10 mouse cellular contexts compared by ENCODE assay signal in genomic region chr11:88126306-88126793, GRCm38 (mm10). TPM values are rescaled to one million over a fixed set of nuclear protein-coding genes. Genes with fewer than 3 reads are reported as not detected.
DNase-seq lines count a peak whose midpoint lies in the region; ATAC-seq and TF ChIP-seq lines count a peak whose summit lies in the region.
"Had no signal": no experiment of that assay in that cellular context is flagged by ENCODE, and none has a peak within 500 bp of the region (broad histone marks: within the 10 kb centered on the region; RNA-seq: fewer than 3 reads in every experiment).

No protein-coding gene starts in this region.

- H3K9me3 ChIP-seq in stomach, embryonic 15.5 days, result no peaks in the 10 kb centered on the region
- H3K9me3 ChIP-seq in stomach, postnatal 0 days (ENCODE audit: control insufficient read depth, low read length), result no peaks in the 10 kb centered on the region
- H3K9me3 ChIP-seq in limb, embryonic 13.5 days, result no peaks in the 10 kb centered on the region

- H3K36me3 ChIP-seq in stomach, embryonic 15.5 days, result no peaks in the 10 kb centered on the region
- H3K36me3 ChIP-seq in stomach, postnatal 0 days (ENCODE audit: control insufficient read depth, insufficient read depth, low read length), result no peaks in the 10 kb centered on the region
- peaks cover 4% of the 10 kb centered on the region; the same call in 1 of the 2 replicates for H3K36me3 ChIP-seq in limb, embryonic 13.5 days

- ATAC-seq in stomach, embryonic 15.5 days (ENCODE audit: insufficient read depth, low FRiP score, low read depth), result peak; percentile 12; the same call in 1 of the 2 replicates
- ATAC-seq in stomach, postnatal 0 days (ENCODE audit: low FRiP score, low TSS enrichment), result no peak
- no peak for ATAC-seq in limb, embryonic 13.5 days (ENCODE audit: low FRiP score, low read depth)

- H3K9ac ChIP-seq in stomach, embryonic 15.5 days, result no peak overlapping the region
- H3K9ac ChIP-seq in stomach, postnatal 0 days (ENCODE audit: low read length), result no peak overlapping the region
- H3K9ac ChIP-seq in limb, embryonic 13.5 days, result 0 out of 2 replicates have a peak overlapping the region, but pooled peaks have one; percentile 35

- no peak for TF ChIP-seq CTCF in stomach, postnatal 0 days (IDR thresholded peaks at IDR 0.05; ENCODE audit: low read depth)

- DNase-seq in heart, adult 11 months, result peak; percentile 89
- no peak for DNase-seq in heart, adult 9 months (ENCODE audit: low spot score in 2 of 2)
- DNase-seq in stomach, postnatal 0 days (ENCODE audit: low spot score), result no peak
- peak; percentile 94 for DNase-seq in retina, postnatal 1 day
- DNase-seq in embryo, embryonic 10.5 days (ENCODE audit: low spot score), result no peak
- no peak for DNase-seq in frontal cortex, postnatal 25 days (ENCODE audit: low spot score in 2 of 2)
- DNase-seq: spleen, adult 18-20 months had no signal

- no peak for TF ChIP-seq EP300 in stomach, postnatal 0 days (optimal IDR thresholded peaks at IDR 0.05)

- no peaks in the 10 kb centered on the region; the same call in 1 of the 2 replicates for H3K4me1 ChIP-seq in stomach, embryonic 15.5 days
- no peaks in the 10 kb centered on the region for H3K4me1 ChIP-seq in stomach, postnatal 0 days (replicated peaks; ENCODE audit: control insufficient read depth, insufficient read depth)
- peaks cover 38% of the 10 kb centered on the region for H3K4me1 ChIP-seq in limb, embryonic 13.5 days

- no peaks in the 10 kb centered on the region for H3K27me3 ChIP-seq in stomach, embryonic 15.5 days (replicated peaks)
- H3K27me3 ChIP-seq in stomach, postnatal 0 days (ENCODE audit: control insufficient read depth, insufficient read depth, low read length), result no peaks in the 10 kb centered on the region
- H3K27me3 ChIP-seq in limb, embryonic 13.5 days, result no peaks in the 10 kb centered on the region

- no peak overlapping the region; the same call in 1 of the 2 replicates for H3K27ac ChIP-seq in stomach, embryonic 15.5 days
- H3K27ac ChIP-seq in stomach, postnatal 0 days (replicated peaks), result no peak overlapping the region
- H3K27ac ChIP-seq in limb, embryonic 13.5 days, result no peak overlapping the region; the same call in 1 of the 2 replicates
- H3K27ac ChIP-seq: macrophage had no signal

- no peak overlapping the region for H3K4me3 ChIP-seq in stomach, embryonic 15.5 days (replicated peaks)
- no peak overlapping the region for H3K4me3 ChIP-seq in stomach, postnatal 0 days (ENCODE audit: low read depth, low read length)
- no peak overlapping the region for H3K4me3 ChIP-seq in limb, embryonic 13.5 days

- H3K4me2 ChIP-seq in stomach, embryonic 15.5 days, result no peak overlapping the region
- no peak overlapping the region for H3K4me2 ChIP-seq in stomach, postnatal 0 days (replicated peaks; ENCODE audit: low read depth)
- H3K4me2 ChIP-seq in limb, embryonic 13.5 days (replicated peaks), result no peak overlapping the region

- 51% methylated on average over 5 of the region's 5 CpGs for WGBS in stomach, embryonic 15.5 days
- WGBS in stomach, postnatal 0 days, result 50% methylated on average over 5 of the region's 5 CpGs
- WGBS in limb, embryonic 13.5 days, result 29% methylated on average over 5 of the region's 5 CpGs

RNA-seq across cellular contexts. Expression of gene Cuedc1, which starts 28.5 kb away (rescaled TPM):
- polyA plus RNA-seq in stomach, embryonic 15.5 days (2015; fragmentation: Nextera tagmentation; extraction: Ambion mirVana), result 23.8 and 26.7 TPM in 2 replicates
- 12.8 and 13.7 TPM in 2 replicates for polyA plus RNA-seq in stomach, postnatal 0 days (2015; fragmentation: Nextera tagmentation; extraction: Ambion mirVana)
- polyA plus RNA-seq in limb, embryonic 13.5 days (2015; fragmentation: Nextera tagmentation; extraction: Ambion mirVana), result 37.2 and 37.7 TPM in 2 replicates

RNA-seq across cellular contexts. Expression of gene Vezf1, which starts 58.3 kb away (rescaled TPM):
- 34.0 and 35.1 TPM in 2 replicates for polyA plus RNA-seq in stomach, embryonic 15.5 days (2015; fragmentation: Nextera tagmentation; extraction: Ambion mirVana)
- 15.9 and 18.1 TPM in 2 replicates for polyA plus RNA-seq in stomach, postnatal 0 days (2015; fragmentation: Nextera tagmentation; extraction: Ambion mirVana)
- 46.8 and 48.9 TPM in 2 replicates for polyA plus RNA-seq in limb, embryonic 13.5 days (2015; fragmentation: Nextera tagmentation; extraction: Ambion mirVana)

Comparison
In these comparisons a context has a peak if more than half of its experiments do, and no peak if none do; other contexts are left out.
1. DNase-seq: peak in heart, adult 11 months (single experiment) and retina, postnatal 1 day (single experiment); none in heart, adult 9 months (0 of 2), stomach, postnatal 0 days (single experiment), embryo, embryonic 10.5 days (single experiment) and frontal cortex, postnatal 25 days (0 of 2).